Mouse (Mus musculus) liver, embryonic 15.5 days (tissue): ENCODE data around the gene Hao1. TPM values are rescaled to one million over a fixed set of nuclear protein-coding genes. Genes with fewer than 3 reads are reported as not detected.

Source experiments
- ATAC-seq: fragments of 200-750 bp; cut with Nextera tagmentation; 2 replicates; pipeline ENCODE4 v1.8.0; 2017; ENCODE audit warnings: moderate number of reproducible peaks, mild to moderate bottlenecking, moderate library complexity; ENCODE audit not compliant: insufficient read depth
- H3K27ac ChIP-seq: fragments of 300-500 bp; sonication (generic); replicated peaks from 2 replicates; pipeline ENCODE4 v1.5.1; 2015; ENCODE audit warnings: mild to moderate bottlenecking, inconsistent platforms
- H3K27me3 ChIP-seq: fragments of 300-500 bp; sonication (generic); 2 replicates; pipeline ENCODE4 v1.6.1; 2015; ENCODE audit warnings: mild to moderate bottlenecking, inconsistent platforms
- H3K36me3 ChIP-seq: fragments of 300-500 bp; sonication (generic); replicated peaks from 2 replicates; pipeline ENCODE4 v1.6.1; 2015; ENCODE audit warnings: moderate library complexity, mild to moderate bottlenecking, inconsistent platforms
- H3K4me1 ChIP-seq: fragments of 300-500 bp; sonication (generic); replicated peaks from 2 replicates; pipeline ENCODE4 v1.6.1; 2015; ENCODE audit warnings: inconsistent platforms
- H3K4me2 ChIP-seq: fragments of 300-500 bp; sonication (generic); 2 replicates; pipeline ENCODE4 v1.6.1; 2015; ENCODE audit warnings: moderate library complexity, mild to moderate bottlenecking, inconsistent platforms
- H3K4me3 ChIP-seq: fragments of 300-500 bp; sonication (generic); replicated peaks from 2 replicates; pipeline ENCODE4 v1.5.1; 2015; ENCODE audit warnings: mild to moderate bottlenecking, inconsistent platforms
- H3K9ac ChIP-seq: fragments of 300-500 bp; sonication (generic); 2 replicates; pipeline ENCODE4 v1.6.1; 2015; ENCODE audit warnings: moderate library complexity, mild to moderate bottlenecking, inconsistent platforms
- H3K9me3 ChIP-seq: fragments of 300-500 bp; sonication (generic); replicated peaks from 2 replicates; pipeline ENCODE4 v1.6.1; 2016; ENCODE audit warnings: inconsistent platforms
- WGBS: fragments of 180-500 bp; shearing (Covaris S2); methylation state at CpG from one replicate; pipeline ENCODE4 v1.1.7; 2015; ENCODE audit warnings: mixed read lengths; ENCODE audit not compliant: insufficient replicate concordance; 5-methylcytosine and 5-hydroxymethylcytosine counted together
- polyA plus RNA-seq: library from polyadenylated mRNA; unstranded; fragments of >200 nt; fragmentation: Nextera tagmentation; extraction: Ambion mirVana; gene quantifications from 2 replicates; pipeline ENCODE4 v1.2.1, GENCODE M21; 2015

Gene Hao1
- 4.6 and 7.4 TPM in 2 replicates for polyA plus RNA-seq

DNA sequence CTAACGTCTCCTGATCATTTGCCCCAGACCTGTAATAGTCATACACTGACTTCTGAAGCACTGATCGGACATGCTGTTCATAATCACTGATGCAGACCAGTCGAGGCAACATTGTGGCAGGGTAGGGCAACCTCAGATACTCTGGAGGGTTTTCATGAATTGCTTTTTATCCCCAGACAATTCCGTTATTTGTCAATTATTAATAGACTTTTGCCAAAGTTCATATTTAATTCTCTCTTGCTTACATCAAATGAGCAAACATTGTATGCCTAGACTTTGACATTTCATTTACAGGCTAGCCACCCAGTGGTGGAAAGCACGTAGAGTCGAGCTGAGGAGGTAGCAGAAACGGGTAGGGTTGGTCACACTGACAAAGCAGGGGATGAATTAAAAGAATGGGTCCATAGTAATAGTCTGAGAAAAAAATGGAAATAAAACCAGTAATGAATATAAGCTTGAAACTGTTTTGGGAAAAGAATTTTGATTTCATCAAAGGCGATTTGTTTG lies at the start of gene Hao1:
Gene Hao1 (minus strand): TSS at position 148 of the 507 bp plus-strand sequence.
- H3K27ac ChIP-seq = no peak within 1 kb of the TSS
- WGBS = 57% methylated on average over 8 of the region's 8 CpGs
- no peaks in the 10 kb centered on the region for H3K9me3 ChIP-seq
- H3K4me1 ChIP-seq = no peaks in the 10 kb centered on the region
- H3K4me3 ChIP-seq = no peak within 1 kb of the TSS
- no peak within 1 kb of the TSS for H3K9ac ChIP-seq
- H3K36me3 ChIP-seq = no peaks in the 10 kb centered on the region
- no peak within 1 kb of the TSS for H3K4me2 ChIP-seq
- no peaks in the 10 kb centered on the region for H3K27me3 ChIP-seq
- ATAC-seq = no peak

DNA sequence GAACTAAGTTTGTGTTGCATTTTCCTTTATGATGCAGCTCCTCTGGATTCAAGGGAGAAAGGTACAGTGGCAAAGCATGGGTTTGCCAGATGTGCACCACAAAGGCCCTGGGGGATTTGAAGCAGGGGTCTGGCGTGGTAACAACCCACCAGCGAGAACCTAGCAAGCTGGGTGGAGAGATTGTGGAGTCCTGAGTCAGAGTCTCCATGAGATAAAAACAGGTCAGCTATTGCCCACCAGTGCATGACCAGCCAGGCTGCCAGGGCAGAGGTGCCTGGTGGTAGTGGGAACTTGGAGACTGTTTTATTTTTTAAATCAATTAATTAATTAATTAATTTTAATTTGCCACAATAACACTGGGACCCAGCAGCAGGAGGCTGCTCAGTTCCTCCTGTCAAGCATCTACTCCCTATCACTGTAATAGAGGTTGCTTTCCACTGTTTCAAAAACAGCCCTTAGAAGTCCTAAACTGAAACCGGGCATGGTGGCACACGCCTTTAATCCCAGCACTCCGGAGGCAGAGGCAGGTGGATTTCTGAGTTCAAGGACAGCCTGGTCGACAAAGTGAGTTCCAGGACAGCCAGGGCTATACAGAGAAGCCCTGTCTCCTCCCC lies 37.0 kb upstream of the Hao1 start:
- no peak overlapping the region for H3K4me3 ChIP-seq
- 79% methylated on average over 6 of the region's 6 CpGs for WGBS
- no peaks in the 10 kb centered on the region for H3K27me3 ChIP-seq
- no peak overlapping the region for H3K9ac ChIP-seq
- no peak overlapping the region for H3K27ac ChIP-seq
- no peaks in the 10 kb centered on the region for H3K4me1 ChIP-seq
- ATAC-seq = no peak
- H3K9me3 ChIP-seq = no peaks in the 10 kb centered on the region
- 0 out of 2 replicates have a peak, but pooled peaks cover 8% of the 10 kb centered on the region for H3K36me3 ChIP-seq
- no peak overlapping the region for H3K4me2 ChIP-seq

DNA sequence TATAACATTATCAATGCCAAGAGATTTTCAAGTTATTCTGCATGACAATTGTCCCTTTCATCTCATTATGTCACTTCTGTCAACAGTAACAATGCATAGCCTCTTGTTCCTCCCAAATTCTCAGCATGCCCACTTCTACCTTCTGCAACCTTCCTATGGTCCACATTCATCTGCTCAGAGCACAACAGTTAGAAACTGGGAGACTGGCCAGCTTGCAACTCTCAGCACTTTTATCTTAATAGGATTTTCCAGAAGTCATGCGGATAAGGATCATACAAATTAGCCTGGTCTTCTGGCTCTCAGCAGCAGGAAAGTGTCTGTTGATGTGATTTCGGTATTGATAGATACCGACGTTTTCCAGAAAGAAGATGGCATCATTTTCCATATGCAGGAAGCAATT lies 31.1 kb upstream of the Hao1 start:
- WGBS = 75% methylated on average over 4 of the region's 4 CpGs
- no peak for ATAC-seq
- H3K27ac ChIP-seq = no peak overlapping the region

DNA sequence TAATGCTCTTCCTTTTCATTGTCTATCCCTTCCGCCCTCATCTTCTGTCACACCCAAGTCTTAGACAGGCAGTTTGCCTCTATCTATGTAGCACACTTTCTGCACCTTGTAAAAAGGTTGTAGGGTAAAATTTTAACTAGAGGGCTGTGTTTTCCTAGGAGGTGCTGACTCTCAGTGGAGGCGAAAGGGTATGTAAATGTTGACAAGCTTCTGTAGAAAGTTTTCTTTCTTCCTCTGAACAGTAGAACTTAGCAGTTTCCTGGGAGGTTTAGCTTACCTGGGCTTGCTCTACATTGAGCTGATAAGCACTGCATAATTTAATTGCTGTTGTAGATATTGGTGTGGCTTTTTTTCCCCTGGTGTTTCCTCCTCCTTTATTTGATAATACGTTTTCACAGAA lies 5.3 kb upstream of the Hao1 start:
- 65% methylated on average over 3 of the region's 3 CpGs for WGBS
- no peaks in the 10 kb centered on the region for H3K4me1 ChIP-seq
- H3K27me3 ChIP-seq = no peaks in the 10 kb centered on the region
- no peak overlapping the region for H3K27ac ChIP-seq
- no peak for ATAC-seq
- H3K9ac ChIP-seq = no peak overlapping the region
- H3K4me3 ChIP-seq = no peak overlapping the region
- 0 out of 2 replicates have a peak, but pooled peaks cover 5% of the 10 kb centered on the region for H3K9me3 ChIP-seq
- H3K4me2 ChIP-seq = no peak overlapping the region
- no peaks in the 10 kb centered on the region for H3K36me3 ChIP-seq

More for the DNA sequence above, 31.1 kb upstream of the Hao1 start:
- H3K36me3 ChIP-seq = no peaks in the 10 kb centered on the region
- H3K9ac ChIP-seq = no peak overlapping the region
- no peaks in the 10 kb centered on the region for H3K27me3 ChIP-seq
- no peak overlapping the region for H3K4me3 ChIP-seq
- H3K9me3 ChIP-seq = no peaks in the 10 kb centered on the region
- no peaks in the 10 kb centered on the region for H3K4me1 ChIP-seq
- no peak overlapping the region for H3K4me2 ChIP-seq

DNA sequence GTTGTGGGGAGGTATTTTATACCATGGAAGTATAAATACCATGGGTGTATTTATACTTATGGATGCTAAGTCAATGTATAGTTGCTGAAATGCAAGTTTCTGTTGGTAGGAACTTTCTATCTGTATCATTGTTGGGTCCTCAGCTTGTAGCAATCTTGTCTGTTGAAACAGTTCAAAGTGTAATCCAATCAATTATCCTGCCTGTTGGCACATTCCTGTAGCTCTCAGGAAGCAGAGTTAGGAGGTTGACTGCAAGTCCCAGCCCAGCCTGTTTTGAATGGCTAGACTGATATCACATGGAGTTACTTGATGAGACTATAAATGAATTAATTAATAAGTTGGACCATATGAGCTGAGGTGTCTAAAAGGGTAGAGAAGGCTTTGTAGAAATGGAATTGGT lies 1.8 kb downstream of the Hao1 start:
- H3K27me3 ChIP-seq = no peaks in the 10 kb centered on the region
- H3K27ac ChIP-seq = no peak overlapping the region
- H3K36me3 ChIP-seq = no peaks in the 10 kb centered on the region
- no peaks in the 10 kb centered on the region for H3K4me1 ChIP-seq
- ATAC-seq = no peak
- H3K4me3 ChIP-seq = no peak overlapping the region
- H3K9me3 ChIP-seq = no peaks in the 10 kb centered on the region
- H3K4me2 ChIP-seq = no peak overlapping the region
- H3K9ac ChIP-seq = no peak overlapping the region

DNA sequence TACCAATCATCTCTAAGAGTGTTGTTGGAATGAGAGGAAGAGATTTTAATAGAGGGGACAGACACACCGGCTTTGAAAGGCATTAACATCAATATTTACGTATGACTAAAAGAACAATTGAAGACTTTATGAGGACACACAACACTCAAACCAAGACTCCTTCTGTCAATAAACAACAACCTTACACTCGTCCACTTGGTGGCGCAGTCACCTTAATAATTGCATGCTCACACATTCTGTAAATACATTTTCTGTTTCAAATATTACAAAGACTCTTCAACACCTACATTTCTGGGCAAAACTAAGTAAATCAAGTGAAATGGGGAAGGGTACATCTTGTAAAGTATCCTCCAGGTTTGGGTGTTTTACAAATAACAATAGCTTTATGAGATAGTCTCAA lies 4.4 kb downstream of the Hao1 start:
- 13% methylated on average over 4 of the region's 4 CpGs for whole genome bisulfite sequencing
- H3K4me2 ChIP-seq = no peak overlapping the region
- no peaks in the 10 kb centered on the region for H3K36me3 ChIP-seq
- no peaks in the 10 kb centered on the region for H3K27me3 ChIP-seq
- H3K27ac ChIP-seq = no peak overlapping the region
- H3K4me1 ChIP-seq = no peaks in the 10 kb centered on the region
- H3K9ac ChIP-seq = no peak overlapping the region
- ATAC-seq = no peak
- H3K9me3 ChIP-seq = no peaks in the 10 kb centered on the region
- H3K4me3 ChIP-seq = no peak overlapping the region

DNA sequence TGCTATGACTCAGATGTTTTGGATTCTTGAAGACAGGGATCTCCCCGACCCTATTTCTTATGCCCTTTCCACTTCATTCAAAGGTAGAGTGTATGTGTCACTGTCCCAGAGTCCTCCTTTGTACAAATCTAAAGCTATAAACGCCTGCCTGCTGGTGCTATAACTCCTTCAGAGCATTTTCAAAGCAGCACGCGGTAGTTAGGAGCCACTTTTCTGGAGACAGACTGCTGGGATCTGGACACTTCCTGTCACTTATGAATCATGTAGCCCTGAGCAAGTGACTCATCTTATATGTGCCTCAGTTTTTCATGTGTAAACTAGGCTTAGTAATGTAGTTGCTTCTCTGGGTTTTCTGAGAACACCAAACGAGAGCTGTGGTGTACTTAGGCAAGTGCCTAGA lies 9.1 kb downstream of the Hao1 start:
- ATAC-seq = no peak
- H3K36me3 ChIP-seq = no peaks in the 10 kb centered on the region
- no peak overlapping the region for H3K9ac ChIP-seq

DNA sequence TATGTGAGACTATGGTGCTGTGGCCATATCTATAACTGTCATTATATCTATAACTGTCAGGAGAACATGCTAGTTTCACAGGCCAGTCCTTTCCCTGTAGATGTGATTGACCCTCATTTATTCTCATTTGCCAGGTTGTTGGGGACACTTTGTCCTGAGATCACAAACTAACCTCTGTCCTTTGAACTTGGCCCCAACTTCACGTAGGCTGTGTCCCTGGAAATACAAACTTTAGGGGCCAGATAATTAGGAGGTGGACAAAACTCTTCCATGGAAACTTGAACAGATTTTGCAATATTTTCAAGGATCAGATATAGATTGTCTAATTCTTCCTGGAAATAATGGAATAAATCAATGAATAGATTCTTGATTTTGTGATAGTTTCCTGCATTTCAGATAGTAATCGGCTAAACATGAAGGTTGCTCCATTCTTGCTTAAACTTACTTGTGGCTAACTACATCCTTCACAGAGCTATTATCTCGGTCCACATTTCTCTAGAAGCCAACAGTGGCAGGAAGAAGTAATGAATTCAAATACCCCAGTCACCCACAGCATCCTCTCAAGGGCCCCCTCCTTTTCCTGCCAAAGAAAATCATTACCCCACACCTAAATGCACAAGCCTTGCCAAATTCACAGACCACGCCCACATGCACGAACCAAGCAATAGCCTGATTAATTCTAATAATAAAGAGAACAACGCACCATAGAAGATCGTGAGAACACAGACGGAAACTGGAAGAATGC lies 9.7 kb downstream of the Hao1 start:
- 31% methylated on average over 8 of the region's 8 CpGs for WGBS

More for the DNA sequence above, 9.1 kb downstream of the Hao1 start:
- no peak overlapping the region for H3K27ac ChIP-seq
- H3K4me2 ChIP-seq = no peak overlapping the region
- H3K4me1 ChIP-seq = no peaks in the 10 kb centered on the region
- H3K4me3 ChIP-seq = no peak overlapping the region
- no peaks in the 10 kb centered on the region for H3K9me3 ChIP-seq
- H3K27me3 ChIP-seq = no peaks in the 10 kb centered on the region
- WGBS = 46% methylated on average over 5 of the region's 5 CpGs

DNA sequence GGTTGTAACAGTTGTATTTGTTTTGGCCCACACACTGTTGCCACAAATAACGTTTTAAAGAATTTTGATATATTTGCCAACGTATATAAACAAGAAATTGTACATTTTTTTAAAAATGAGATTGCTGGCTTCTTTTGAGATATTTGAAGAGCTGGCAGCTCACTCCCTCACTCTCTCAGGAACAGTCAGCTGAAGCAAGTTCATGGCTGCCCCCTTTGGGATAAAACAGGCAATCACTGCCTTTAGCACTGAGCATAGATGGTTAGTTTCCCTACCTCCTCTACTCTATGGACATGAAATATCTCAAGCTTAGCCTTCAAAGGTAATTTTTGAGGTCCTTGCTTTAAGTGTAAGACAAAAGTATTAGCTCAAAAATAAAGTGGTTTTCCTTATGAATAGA lies 10.7 kb downstream of the Hao1 start:
- H3K27me3 ChIP-seq = no peaks in the 10 kb centered on the region
- no peak overlapping the region for H3K4me3 ChIP-seq
- no peak overlapping the region for H3K4me2 ChIP-seq
- no peaks in the 10 kb centered on the region for H3K9me3 ChIP-seq
- no peaks in the 10 kb centered on the region for H3K4me1 ChIP-seq
- ATAC-seq = no peak
- WGBS = 41% methylated on average over 2 of the region's 2 CpGs
- H3K27ac ChIP-seq = no peak overlapping the region
- no peaks in the 10 kb centered on the region for H3K36me3 ChIP-seq
- H3K9ac ChIP-seq = no peak overlapping the region

More for the DNA sequence above, 9.7 kb downstream of the Hao1 start:
- H3K4me3 ChIP-seq = no peak overlapping the region
- H3K9ac ChIP-seq = no peak overlapping the region
- ATAC-seq = no peak
- no peaks in the 10 kb centered on the region for H3K36me3 ChIP-seq
- H3K4me1 ChIP-seq = no peaks in the 10 kb centered on the region
- no peaks in the 10 kb centered on the region for H3K9me3 ChIP-seq
- H3K27ac ChIP-seq = no peak overlapping the region
- H3K27me3 ChIP-seq = no peaks in the 10 kb centered on the region
- no peak overlapping the region for H3K4me2 ChIP-seq

DNA sequence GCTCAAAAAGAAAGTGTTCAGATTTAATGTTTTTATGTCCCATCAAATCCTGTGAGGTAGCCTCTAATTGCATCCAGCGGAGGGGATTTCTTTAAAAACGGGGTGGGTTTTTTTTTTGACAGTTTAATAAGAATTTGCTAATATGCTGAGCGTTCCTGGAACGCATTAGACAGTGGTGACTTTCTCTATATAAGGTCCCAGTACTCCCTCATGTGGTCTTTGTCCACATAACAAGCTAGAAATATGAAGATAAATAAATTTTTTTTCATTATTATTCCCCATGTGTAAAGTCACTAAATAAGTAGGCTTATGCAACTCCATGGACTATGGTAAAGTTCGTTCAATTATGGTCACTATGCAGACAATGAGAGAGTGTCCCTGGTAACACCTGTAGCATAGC lies 13.1 kb downstream of the Hao1 start:
- Histone ChIP-seq H3K9me3 (no peaks in the 10 kb centered on the region), H3K36me3 (no peaks in the 10 kb centered on the region), H3K4me3 (no peak overlapping the region), H3K9ac (no peak overlapping the region), H3K4me2 (no peak overlapping the region), H3K27me3 (no peaks in the 10 kb centered on the region), H3K4me1 (no peaks in the 10 kb centered on the region), H3K27ac (no peak overlapping the region)
- 51% methylated on average over 5 of the region's 5 CpGs for WGBS
- ATAC-seq = no peak

DNA sequence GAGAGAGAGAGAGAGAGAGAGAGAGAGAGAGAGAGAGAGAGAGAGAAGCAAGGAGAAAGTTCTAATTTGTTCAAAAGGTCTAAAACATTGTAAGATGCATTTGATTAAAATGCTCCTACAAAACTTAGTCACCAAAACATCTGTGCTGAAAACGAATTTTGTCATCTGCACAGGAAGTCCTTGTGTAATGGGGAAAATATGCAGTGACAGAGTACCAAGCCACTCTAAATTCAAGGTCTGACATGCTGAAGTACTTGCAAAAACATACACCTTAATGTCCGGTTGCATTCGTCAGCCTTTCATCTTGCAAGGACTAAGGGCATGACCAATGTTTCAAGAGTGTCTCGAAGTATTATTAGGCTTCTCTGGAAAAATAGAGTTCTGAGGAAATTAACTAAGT lies 15.7 kb downstream of the Hao1 start:
- H3K4me3 ChIP-seq = no peak overlapping the region
- no peak overlapping the region for H3K9ac ChIP-seq
- WGBS = 49% methylated on average over 4 of the region's 4 CpGs

More for the DNA sequence above, 15.7 kb downstream of the Hao1 start:
- no peaks in the 10 kb centered on the region for H3K36me3 ChIP-seq
- no peaks in the 10 kb centered on the region for H3K4me1 ChIP-seq
- H3K27me3 ChIP-seq = no peaks in the 10 kb centered on the region
- no peak overlapping the region for H3K4me2 ChIP-seq
- H3K9me3 ChIP-seq = no peaks in the 10 kb centered on the region
- ATAC-seq = no peak
- no peak overlapping the region for H3K27ac ChIP-seq
